Mouse (Mus musculus): ENCODE data around the gene Acta2.
A peak's percentile ranks its signal among the peaks of the same experiment; 100 is the strongest.

DNA sequence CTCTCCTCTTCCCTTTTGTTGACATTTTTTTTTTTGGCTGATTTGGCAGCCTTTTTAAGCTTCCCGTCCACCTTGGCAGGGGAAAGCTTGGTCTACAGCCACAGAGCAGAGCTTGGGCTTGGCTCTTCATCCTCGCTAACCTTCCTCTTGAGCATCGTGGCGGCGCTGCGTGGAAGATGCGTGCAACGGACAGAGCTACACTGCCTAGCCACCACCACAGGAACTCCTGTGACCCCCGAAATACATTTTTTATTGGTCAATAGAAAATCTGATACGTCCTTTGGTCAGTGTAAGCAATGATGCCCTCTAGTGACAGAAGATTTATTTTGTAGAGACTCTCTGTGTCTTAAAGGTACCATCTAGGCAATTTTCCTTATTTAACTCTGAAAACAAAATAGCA lies 29.0 kb upstream of the Acta2 start:
- 0 out of 2 replicates have a peak, but pooled peaks have one; percentile 8 for TF ChIP-seq CTCF (conservative IDR thresholded peaks at IDR 0.05; ENCODE audit: low read length)
- TF ChIP-seq NANOG (IDR thresholded peaks at IDR 0.05; ENCODE audit: borderline replicate concordance, low read length) = no peak
- no peak for TF ChIP-seq POU5F1 (IDR thresholded peaks at IDR 0.05; ENCODE audit: borderline replicate concordance, low read length)
